Mouse (Mus musculus): Measurements from ENCODE around the gene Gm49378. TPM values are rescaled to one million over a fixed set of nuclear protein-coding genes. Genes with fewer than 3 reads are reported as not detected.

Gene Gm49378
- polyA plus RNA-seq, 1 experiment from 2014 or later, result 4.0 TPM

- ATAC-seq (ENCODE audit: low FRiP score), result no peak
- H3K36me3 ChIP-seq (replicated peaks), result no peaks in the 10 kb centered on the region
- peak overlapping the region; percentile 19 for H3K4me3 ChIP-seq (replicated peaks)
- no peak overlapping the region for H3K27ac ChIP-seq
- H3K4me2 ChIP-seq, result peak overlapping the region; percentile 35
- 0 out of 2 replicates have a peak overlapping the region, but pooled peaks have one; percentile 18 for H3K9ac ChIP-seq
- 0 out of 2 replicates have a peak, but pooled peaks cover 2% of the 10 kb centered on the region for H3K4me1 ChIP-seq
- no peaks in the 10 kb centered on the region for H3K9me3 ChIP-seq
- WGBS, result 59% methylated on average over 22 of the region's 22 CpGs
- 0 out of 2 replicates have a peak, but pooled peaks cover 2% of the 10 kb centered on the region for H3K27me3 ChIP-seq
Measured at GRCm38 (mm10) chr14:55618486-55619195, 19.1 kb downstream of the Gm49378 start.

- ATAC-seq (ENCODE audit: low FRiP score), result peak; percentile 72
- no peak within 1 kb of the TSS for H3K27ac ChIP-seq
- 0 out of 2 replicates have a peak within 1 kb of the TSS, but pooled peaks have one; percentile 18 for H3K9ac ChIP-seq
- H3K4me2 ChIP-seq, result peak within 1 kb of the TSS; percentile 35
- H3K4me1 ChIP-seq, result 0 out of 2 replicates have a peak, but pooled peaks cover 2% of the 10 kb centered on the region
- no peaks in the 10 kb centered on the region for H3K36me3 ChIP-seq (replicated peaks)
- no peaks in the 10 kb centered on the region for H3K9me3 ChIP-seq
- H3K27me3 ChIP-seq, result 0 out of 2 replicates have a peak, but pooled peaks cover 2% of the 10 kb centered on the region
- H3K4me3 ChIP-seq (replicated peaks), result peak within 1 kb of the TSS; percentile 19
- 29% methylated on average over 21 of the region's 21 CpGs for WGBS
Measured at GRCm38 (mm10) chr14:55617822-55618221, 19.9 kb downstream of the Gm49378 start, which contains the start of gene Rec8. TSS of gene Rec8 (plus strand) at chr14:55618037.

- no peak for ATAC-seq (ENCODE audit: low FRiP score)
- Histone ChIP-seq H3K4me2 (no peak overlapping the region), H3K36me3 (replicated peaks) (no peaks in the 10 kb centered on the region), H3K4me1 (0 out of 2 replicates have a peak, but pooled peaks cover 2% of the 10 kb centered on the region), H3K4me3 (replicated peaks) (no peak overlapping the region), H3K27ac (no peak overlapping the region), H3K9ac (no peak overlapping the region), H3K9me3 (no peaks in the 10 kb centered on the region), H3K27me3 (0 out of 2 replicates have a peak, but pooled peaks cover 2% of the 10 kb centered on the region)
- 89% methylated on average over 2 of the region's 2 CpGs for WGBS
Measured at GRCm38 (mm10) chr14:55616844-55617243, 20.9 kb downstream of the Gm49378 start.

- Histone ChIP-seq H3K27me3 (0 out of 2 replicates have a peak, but pooled peaks cover 2% of the 10 kb centered on the region), H3K9me3 (no peaks in the 10 kb centered on the region), H3K9ac (no peak overlapping the region), H3K4me3 (replicated peaks) (no peak overlapping the region), H3K4me2 (no peak overlapping the region), H3K36me3 (replicated peaks) (no peaks in the 10 kb centered on the region), H3K27ac (no peak overlapping the region), H3K4me1 (0 out of 2 replicates have a peak, but pooled peaks cover 2% of the 10 kb centered on the region)
- 50% methylated on average over 2 of the region's 2 CpGs for WGBS
- ATAC-seq (ENCODE audit: low FRiP score), result no peak
Measured at GRCm38 (mm10) chr14:55615876-55616275, 21.8 kb downstream of the Gm49378 start.

- Histone ChIP-seq H3K4me2 (no peak overlapping the region), H3K4me3 (replicated peaks) (no peak overlapping the region), H3K27me3 (0 out of 2 replicates have a peak, but pooled peaks cover 2% of the 10 kb centered on the region), H3K4me1 (0 out of 2 replicates have a peak, but pooled peaks cover 2% of the 10 kb centered on the region), H3K9me3 (no peaks in the 10 kb centered on the region), H3K36me3 (replicated peaks) (peaks cover 3% of the 10 kb centered on the region; the same call in 1 of the 2 replicates), H3K27ac (no peak overlapping the region), H3K9ac (no peak overlapping the region)
- WGBS, result 86% methylated on average over 7 of the region's 7 CpGs
- ATAC-seq (ENCODE audit: low FRiP score), result no peak
Measured at GRCm38 (mm10) chr14:55614565-55615178, 23.0 kb downstream of the Gm49378 start.

- no peak overlapping the region for H3K4me3 ChIP-seq (replicated peaks)
- no peak overlapping the region for H3K4me2 ChIP-seq
- 74% methylated on average over 6 of the region's 6 CpGs for WGBS
- no peaks in the 10 kb centered on the region for H3K4me1 ChIP-seq
- ATAC-seq (ENCODE audit: low FRiP score), result no peak
- H3K27ac ChIP-seq, result no peak overlapping the region
- H3K9ac ChIP-seq, result no peak overlapping the region
- H3K36me3 ChIP-seq (replicated peaks), result peaks cover 16% of the 10 kb centered on the region
- no peaks in the 10 kb centered on the region for H3K9me3 ChIP-seq
- 0 out of 2 replicates have a peak, but pooled peaks cover 2% of the 10 kb centered on the region for H3K27me3 ChIP-seq
Measured at GRCm38 (mm10) chr14:55613346-55613745, 24.3 kb downstream of the Gm49378 start.

- H3K36me3 ChIP-seq (replicated peaks), result peaks cover 50% of the 10 kb centered on the region
- H3K9me3 ChIP-seq, result no peaks in the 10 kb centered on the region
- H3K9ac ChIP-seq, result no peak overlapping the region
- no peak overlapping the region for H3K27ac ChIP-seq
- no peak overlapping the region for H3K4me2 ChIP-seq
- ATAC-seq (ENCODE audit: low FRiP score), result no peak
- H3K4me1 ChIP-seq, result peaks cover 11% of the 10 kb centered on the region
- no peaks in the 10 kb centered on the region for H3K27me3 ChIP-seq
- WGBS, result 95% methylated on average over 6 of the region's 6 CpGs
- H3K4me3 ChIP-seq (replicated peaks), result no peak overlapping the region
Measured at GRCm38 (mm10) chr14:55608339-55608738, 29.4 kb downstream of the Gm49378 start.

- Histone ChIP-seq H3K9ac (no peak overlapping the region), H3K9me3 (no peaks in the 10 kb centered on the region), H3K27ac (no peak overlapping the region), H3K4me2 (no peak overlapping the region), H3K4me3 (replicated peaks) (no peak overlapping the region), H3K36me3 (replicated peaks) (peaks cover 74% of the 10 kb centered on the region), H3K27me3 (no peaks in the 10 kb centered on the region), H3K4me1 (peaks cover 12% of the 10 kb centered on the region)
- 95% methylated on average over 16 of the region's 16 CpGs for WGBS
- no peak for ATAC-seq (ENCODE audit: low FRiP score)
Measured at GRCm38 (mm10) chr14:55605743-55606459, 31.8 kb downstream of the Gm49378 start.

GRCm38 (mm10) chr14:55604823-55605222 lies 32.9 kb downstream of the Gm49378 start:
- Histone ChIP-seq H3K9ac (no peak overlapping the region), H3K4me1 (peaks cover 12% of the 10 kb centered on the region), H3K27me3 (no peaks in the 10 kb centered on the region), H3K4me3 (replicated peaks) (no peak overlapping the region), H3K4me2 (no peak overlapping the region), H3K9me3 (no peaks in the 10 kb centered on the region), H3K36me3 (replicated peaks) (peaks cover 84% of the 10 kb centered on the region), H3K27ac (no peak overlapping the region)
- no peak for ATAC-seq (ENCODE audit: low FRiP score)
- 95% methylated on average over 11 of the region's 11 CpGs for WGBS

- H3K4me2 ChIP-seq, result peak overlapping the region; percentile 45
- no peaks in the 10 kb centered on the region for H3K27me3 ChIP-seq
- H3K9ac ChIP-seq, result peak overlapping the region; percentile 33; the same call in 1 of the 2 replicates
- peak; percentile 84 for ATAC-seq (ENCODE audit: low FRiP score)
- H3K36me3 ChIP-seq (replicated peaks), result peaks cover 84% of the 10 kb centered on the region
- peak overlapping the region; percentile 26 for H3K4me3 ChIP-seq (replicated peaks)
- H3K4me1 ChIP-seq, result peaks cover 12% of the 10 kb centered on the region
- peak overlapping the region; percentile 13; the same call in 1 of the 2 replicates for H3K27ac ChIP-seq
- 20% methylated on average over 19 of the region's 19 CpGs for WGBS
- H3K9me3 ChIP-seq, result no peaks in the 10 kb centered on the region
Measured at GRCm38 (mm10) chr14:55603633-55604576, 33.8 kb downstream of the Gm49378 start.

GRCm38 (mm10) chr14:55603271-55603632 lies 34.4 kb downstream of the Gm49378 start, which contains the start of gene Irf9:
TSS of gene Irf9 (plus strand) at chr14:55603571.
- H3K9ac ChIP-seq, result peak within 1 kb of the TSS; percentile 33; the same call in 1 of the 2 replicates
- no peak for ATAC-seq (ENCODE audit: low FRiP score)
- no peaks in the 10 kb centered on the region for H3K9me3 ChIP-seq
- H3K4me1 ChIP-seq, result peaks cover 12% of the 10 kb centered on the region
- H3K4me3 ChIP-seq (replicated peaks), result peak within 1 kb of the TSS; percentile 26
- peaks cover 84% of the 10 kb centered on the region for H3K36me3 ChIP-seq (replicated peaks)
- H3K4me2 ChIP-seq, result peak within 1 kb of the TSS; percentile 45
- no peaks in the 10 kb centered on the region for H3K27me3 ChIP-seq
- H3K27ac ChIP-seq, result peak within 1 kb of the TSS; percentile 13; the same call in 1 of the 2 replicates
- 88% methylated on average over 7 of the region's 7 CpGs for WGBS
